In the genomic region with DNA sequence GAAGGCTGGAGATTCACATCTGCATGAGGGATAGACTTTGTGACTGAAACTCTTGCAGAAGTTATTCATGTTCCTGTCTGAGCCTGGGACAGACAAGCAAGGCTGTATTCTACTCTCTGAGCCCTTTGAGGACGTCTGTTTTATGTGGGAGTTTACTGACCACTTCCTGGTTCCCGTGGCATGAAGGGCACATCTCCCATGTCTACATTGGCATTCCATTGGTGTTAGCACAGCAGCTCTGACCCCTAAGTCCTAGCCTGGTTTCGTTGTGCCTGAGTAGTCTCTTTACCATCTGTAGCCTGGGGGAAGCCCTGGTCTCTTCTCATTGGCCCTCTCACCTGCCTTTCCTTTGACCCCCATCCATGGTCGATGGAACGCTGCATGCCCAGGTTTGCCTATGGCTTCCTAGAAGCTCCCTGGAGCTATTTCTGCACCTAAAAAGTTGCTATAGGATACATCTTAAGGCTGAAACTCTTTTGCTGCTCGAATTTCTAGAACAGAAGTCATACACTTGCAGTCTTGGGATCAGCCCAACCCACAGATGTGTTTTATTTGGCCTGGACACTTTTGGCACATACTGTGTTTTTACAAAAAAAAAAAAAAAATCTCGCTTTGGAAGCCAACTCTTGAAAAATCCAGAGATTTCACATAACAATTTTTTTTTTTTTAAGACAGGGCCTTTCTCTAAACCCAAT, we compare ENCODE assay signal across 21 mouse cellular contexts. TPM values are rescaled to one million over a fixed set of nuclear protein-coding genes. Genes with fewer than 3 reads are reported as not detected.
A peak's percentile ranks its signal among the peaks of the same experiment; 100 is the strongest.
DNase-seq lines count a peak whose midpoint lies in the region; ATAC-seq and TF ChIP-seq lines count a peak whose summit lies in the region.
"Had no signal": no experiment of that assay in that cellular context is flagged by ENCODE, and none has a peak within 500 bp of the region (broad histone marks: within the 10 kb centered on the region; RNA-seq: fewer than 3 reads in every experiment).

No protein-coding gene starts in this region.

- H3K4me1 ChIP-seq in limb, embryonic 14.5 days (ENCODE audit: control insufficient read depth, insufficient read depth, low read length), result peaks cover 10% of the 10 kb centered on the region
- H3K4me1 ChIP-seq in limb, embryonic 10.5 days, result peaks cover 8% of the 10 kb centered on the region
- H3K4me1 ChIP-seq: forebrain, embryonic 10.5 days; hindbrain, embryonic 12.5 days; neural tube, embryonic 13.5 days had no signal

- 64% methylated on average over 7 of the region's 7 CpGs for WGBS in limb, embryonic 14.5 days
- WGBS in limb, embryonic 10.5 days, result 83% methylated on average over 7 of the region's 7 CpGs

- no peaks in the 10 kb centered on the region for H3K27me3 ChIP-seq in limb, embryonic 14.5 days (ENCODE audit: control insufficient read depth, insufficient read depth, low read length)
- H3K27me3 ChIP-seq in limb, embryonic 10.5 days (ENCODE audit: low read depth, poor library complexity, severe bottlenecking), result no peaks in the 10 kb centered on the region
- H3K27me3 ChIP-seq: hindbrain, embryonic 12.5 days; limb, embryonic 12.5 days; neural tube, embryonic 13.5 days had no signal

- H3K4me3 ChIP-seq in gastrocnemius, adult 2 months, result no peak overlapping the region
- no peak overlapping the region for H3K4me3 ChIP-seq in limb, embryonic 14.5 days (replicated peaks; ENCODE audit: low read length)
- no peak overlapping the region for H3K4me3 ChIP-seq in limb, embryonic 10.5 days
- H3K4me3 ChIP-seq: forebrain, embryonic 10.5 days; hindbrain, embryonic 12.5 days; limb, embryonic 12.5 days; neural tube, embryonic 13.5 days had no signal

- ATAC-seq in limb, embryonic 14.5 days (ENCODE audit: low FRiP score, low read depth), result no peak
- ATAC-seq in granulocyte monocyte progenitor cell, adult 5-6 weeks (replicated peaks; ENCODE audit: poor library complexity, severe bottlenecking), result no peak
- ATAC-seq: activated CD4-positive, CD25-positive, alpha-beta regulatory T cell, adult 4 months; intestine, embryonic 16.5 days had no signal

- no peak for TF ChIP-seq POLR2A in limb, embryonic 14.5 days (IDR thresholded peaks at IDR 0.05; ENCODE audit: borderline replicate concordance, extremely low read depth, insufficient read depth, insufficient read length)

- peak overlapping the region; percentile 50; the same call in 1 of the 2 replicates for H3K27ac ChIP-seq in gastrocnemius, adult 2 months
- no peak overlapping the region for H3K27ac ChIP-seq in limb, embryonic 14.5 days (replicated peaks; ENCODE audit: low read depth, low read length)
- H3K27ac ChIP-seq in limb, embryonic 10.5 days, result no peak overlapping the region
- H3K27ac ChIP-seq: forebrain, embryonic 10.5 days; hindbrain, embryonic 12.5 days; limb, embryonic 12.5 days; neural tube, embryonic 13.5 days had no signal

- TF ChIP-seq CTCF in gastrocnemius, adult 2 months (IDR thresholded peaks at IDR 0.05), result no peak

- intact Hi-C loops in gastrocnemius, adult 2 months (cut with DNase I), result no loop called here
- intact Hi-C loops in gastrocnemius, postnatal 14 days (cut with DNase I; ENCODE audit: low total_unique reads), result no loop called here
- intact Hi-C loops in heart, postnatal 10 days (cut with DNase I), result no loop called here

- DNase-seq in gastrocnemius, adult 2 months, result peak; percentile 23
- DNase-seq in gastrocnemius, postnatal 14 days, result no peak
- DNase-seq in limb, embryonic 14.5 days (ENCODE audit: low spot score), result peak; percentile 59
- no peak for DNase-seq in limb, embryonic 10.5 days (ENCODE audit: low spot score)
- peak; percentile 88 for DNase-seq in NIH3T3 (ENCODE audit: low read depth)
- peak; percentile 60 to 67 for DNase-seq in heart, postnatal 10 days
- no peak for DNase-seq in right cerebral cortex, postnatal 25 days
- DNase-seq: cerebellum, adult 9-10 months; embryo, embryonic 11 days; midbrain, embryonic 14.5 days; retina, postnatal 1 day; thymus, adult 2 months had no signal

- H3K36me3 ChIP-seq in limb, embryonic 14.5 days (ENCODE audit: control insufficient read depth, insufficient read depth, low read length), result no peaks in the 10 kb centered on the region
- no peaks in the 10 kb centered on the region for H3K36me3 ChIP-seq in limb, embryonic 10.5 days
- H3K36me3 ChIP-seq: forebrain, embryonic 10.5 days; hindbrain, embryonic 12.5 days; limb, embryonic 12.5 days had no signal

- H3K9ac ChIP-seq in limb, embryonic 14.5 days (ENCODE audit: low read depth, low read length, severe bottlenecking), result no peak overlapping the region
- H3K9ac ChIP-seq: hindbrain, embryonic 12.5 days; limb, embryonic 12.5 days; neural tube, embryonic 13.5 days had no signal

- H3K9me3 ChIP-seq in limb, embryonic 14.5 days (ENCODE audit: control insufficient read depth, low read length), result no peaks in the 10 kb centered on the region
- H3K9me3 ChIP-seq in limb, embryonic 10.5 days (replicated peaks), result no peaks in the 10 kb centered on the region

- H3K4me2 ChIP-seq in limb, embryonic 14.5 days (replicated peaks; ENCODE audit: low read depth, low read length, severe bottlenecking), result no peak overlapping the region
- H3K4me2 ChIP-seq: hindbrain, embryonic 12.5 days; limb, embryonic 12.5 days; neural tube, embryonic 13.5 days had no signal

RNA-seq across cellular contexts. Expression of gene Tll2, which starts 55.2 kb away (rescaled TPM):
- under 1 TPM; 0.10 to 0.11 TPM for total RNA-seq in gastrocnemius, adult 2 months (2021)
- total RNA-seq in gastrocnemius, postnatal 14 days (2021), result under 1 TPM; 0.16 to 0.27 TPM
- polyA plus RNA-seq in limb, embryonic 14.5 days (2012; rRNA removed), result 1.7 and 1.9 TPM in 2 replicates
- polyA plus RNA-seq in limb, embryonic 14.5 days (2014; fragmentation: Nextera tagmentation; extraction: Ambion mirVana), result 0.61 and 1.0 TPM in 2 replicates
- 0.03 TPM in 1 of 2 replicates, not detected in the other for polyA plus RNA-seq in limb, embryonic 10.5 days (2016; fragmentation: Nextera tagmentation; extraction: Ambion mirVana)
- total RNA-seq in heart, postnatal 10 days (2021), result 1 to 10 TPM; 1.3 to 2.4 TPM
- not detected in 2 replicates for total RNA-seq in granulocyte monocyte progenitor cell, adult 5-6 weeks (2014; fragmentation: Nextera tagmentation)
- total RNA-seq in granulocyte monocyte progenitor cell, adult 5-6 weeks (2017), result not detected in 2 replicates
- total RNA-seq: MEL had no signal
- polyA plus RNA-seq: activated CD4-positive, CD25-positive, alpha-beta regulatory T cell, adult 4 months; lung, embryonic 16.5 days had no signal

Comparison
In these comparisons a context has a peak if more than half of its experiments do, and no peak if none do; other contexts are left out.
1. DNase-seq: peak in gastrocnemius, adult 2 months (single experiment), limb, embryonic 14.5 days (single experiment), NIH3T3 (single experiment) and heart, postnatal 10 days (2 of 2); none in gastrocnemius, postnatal 14 days (single experiment), limb, embryonic 10.5 days (single experiment) and right cerebral cortex, postnatal 25 days (single experiment).